Mouse (Mus musculus) MEL (cell line): ENCODE results near the gene Pemt. TPM values are rescaled to one million over a fixed set of nuclear protein-coding genes. Genes with fewer than 3 reads are reported as not detected.
A peak's percentile ranks its signal among the peaks of the same experiment; 100 is the strongest.

Source experiments
- DNase-seq: peaks from one replicate; pipeline ENCODE4 v3.0.0; 2011; ENCODE audit warnings: low read depth, low spot score
- H3K27ac ChIP-seq: 2 replicates; pipeline ENCODE4 v1.5.1; 2012; ENCODE audit warnings: low read depth, mild to moderate bottlenecking, control low read depth, low read length, moderate library complexity; ENCODE audit not compliant: control insufficient read depth
- H3K27me3 ChIP-seq, 2 experiments: fragments of 150-350 bp in 1 of 2; sonication (generic) in 1 of 2; 2 replicates each; pipeline ENCODE4 v1.6.1; 2012; ENCODE audit warnings: low read length in 2 of 2, mild to moderate bottlenecking in 2 of 2, improper control_type of control experiment in 1 of 2, moderate library complexity in 1 of 2; ENCODE audit not compliant: insufficient read depth in 2 of 2, control insufficient read depth in 1 of 2
- H3K36me3 ChIP-seq, 2 experiments: 2 replicates each; pipeline ENCODE4 v1.6.1; 2012 to 2014; ENCODE audit warnings: low read length in 2 of 2, improper control_type of control experiment in 1 of 2, inconsistent platforms in 1 of 2, mild to moderate bottlenecking in 1 of 2; ENCODE audit not compliant: insufficient read depth in 2 of 2, control insufficient read depth in 1 of 2
- H3K4me1 ChIP-seq, 2 experiments: fragments of 150-350 bp in 1 of 2; sonication (generic) in 1 of 2; 2 replicates each; pipeline ENCODE4 v1.6.1; 2012; ENCODE audit warnings: low read length in 2 of 2, improper control_type of control experiment in 1 of 2, mild to moderate bottlenecking in 1 of 2; ENCODE audit not compliant: insufficient read depth in 2 of 2, control insufficient read depth in 1 of 2
- H3K4me3 ChIP-seq, 2 experiments: fragments of 150-350 bp in 1 of 2; sonication (generic) in 1 of 2; 2 replicates each; pipeline ENCODE4 v1.5.1; 2012; ENCODE audit warnings: low read depth in 2 of 2, low read length in 2 of 2, mild to moderate bottlenecking in 2 of 2, moderate library complexity in 2 of 2, control low read depth in 1 of 2, improper control_type of control experiment in 1 of 2; ENCODE audit not compliant: control insufficient read depth in 1 of 2, insufficient read depth in 1 of 2
- H3K79me2 ChIP-seq: 2 replicates; pipeline ENCODE4 v1.6.1; 2012; ENCODE audit warnings: mild to moderate bottlenecking, low read length, moderate library complexity; ENCODE audit not compliant: control insufficient read depth, poor library complexity, insufficient read depth
- H3K9ac ChIP-seq: 2 replicates; pipeline ENCODE4 v1.6.1; 2012; ENCODE audit warnings: low read depth, mild to moderate bottlenecking, control low read depth, low read length, moderate library complexity; ENCODE audit not compliant: control insufficient read depth, poor library complexity, severe bottlenecking
- H3K9me3 ChIP-seq: fragments of 150-350 bp; sonication (generic); replicated peaks from 2 replicates; pipeline ENCODE4 v1.6.1; 2012; ENCODE audit warnings: mild to moderate bottlenecking, low read length, improper control_type of control experiment, moderate library complexity; ENCODE audit not compliant: insufficient read depth
- CTCF ChIP-seq, 3 experiments: IDR thresholded peaks in 2 of 3; conservative IDR thresholded peaks in 1 of 3; 2 replicates each; pipeline ENCODE4 v1.5.1; 2011 to 2012; ENCODE audit warnings: low read length in 3 of 3, low read depth in 2 of 3, mild to moderate bottlenecking in 2 of 3, improper control_type of control experiment in 1 of 3, inconsistent platforms in 1 of 3, mixed read lengths in 1 of 3, moderate library complexity in 1 of 3; ENCODE audit not compliant: control insufficient read depth in 1 of 3, insufficient read depth in 1 of 3, poor library complexity in 1 of 3, severe bottlenecking in 1 of 3
- E2F4 ChIP-seq: IDR thresholded peaks from 2 replicates; pipeline ENCODE4 v1.6.1; 2011; ENCODE audit warnings: low read depth, low read length, improper control_type of control experiment, borderline replicate concordance
- EP300 ChIP-seq, 2 experiments: IDR thresholded peaks; 2 replicates each; pipeline ENCODE4 v1.6.1; 2011; ENCODE audit warnings: improper control_type of control experiment in 2 of 2, low read length in 2 of 2, low read depth in 1 of 2, mild to moderate bottlenecking in 1 of 2
- GABPA ChIP-seq: IDR thresholded peaks from 2 replicates; pipeline ENCODE4 v1.6.1; 2012; ENCODE audit warnings: low read depth, mild to moderate bottlenecking, inconsistent platforms, low read length, improper control_type of control experiment, moderate library complexity
- JUND ChIP-seq: IDR thresholded peaks from 2 replicates; pipeline ENCODE4 v1.6.1; 2011; ENCODE audit warnings: low read depth, mild to moderate bottlenecking, improper control_type of control experiment, low read length
- KAT2A ChIP-seq: conservative IDR thresholded peaks from 2 replicates; pipeline ENCODE4 v1.6.1; 2012; ENCODE audit warnings: low read depth, low read length, improper control_type of control experiment, inconsistent platforms
- MAX ChIP-seq: IDR thresholded peaks from 2 replicates; pipeline ENCODE4 v1.6.1; 2011; ENCODE audit warnings: low read length, improper control_type of control experiment
- MEF2A ChIP-seq: IDR thresholded peaks from 2 replicates; pipeline ENCODE4 v1.6.1; 2014; ENCODE audit warnings: low read depth, mild to moderate bottlenecking, inconsistent platforms, low read length, improper control_type of control experiment; ENCODE audit not compliant: poor library complexity, insufficient replicate concordance, severe bottlenecking; ENCODE audit errors: extremely low read depth
- MXI1 ChIP-seq: IDR thresholded peaks from 2 replicates; pipeline ENCODE4 v1.6.1; 2011; ENCODE audit warnings: mild to moderate bottlenecking, low read depth, low read length, improper control_type of control experiment
- NELFE ChIP-seq: IDR thresholded peaks from 2 replicates; pipeline ENCODE4 v1.6.1; 2011; ENCODE audit warnings: low read depth, low read length, improper control_type of control experiment
- NRF1 ChIP-seq: IDR thresholded peaks from 2 replicates; pipeline ENCODE4 v1.6.1; 2014; ENCODE audit warnings: low read depth, mild to moderate bottlenecking, inconsistent platforms, low read length, improper control_type of control experiment, moderate library complexity; ENCODE audit not compliant: poor library complexity, insufficient read depth, severe bottlenecking
- POLR2A ChIP-seq, 2 experiments: IDR thresholded peaks; 2 replicates each; pipeline ENCODE4 v1.6.1; 2011 to 2012; ENCODE audit warnings: low read length in 2 of 2, mild to moderate bottlenecking in 2 of 2, control low read depth in 1 of 2, improper control_type of control experiment in 1 of 2, low read depth in 1 of 2, moderate library complexity in 1 of 2; ENCODE audit not compliant: control insufficient read depth in 1 of 2, insufficient read depth in 1 of 2, poor library complexity in 1 of 2
- POLR2AphosphoS2 ChIP-seq: IDR thresholded peaks from 2 replicates; pipeline ENCODE4 v1.6.1; 2011; ENCODE audit warnings: low read length, improper control_type of control experiment
- POLR2AphosphoS5 ChIP-seq: IDR thresholded peaks from 2 replicates; pipeline ENCODE4 v1.6.1; 2012; ENCODE audit warnings: low read depth, borderline replicate concordance, mild to moderate bottlenecking, inconsistent platforms, low read length, moderate library complexity, mixed read lengths
- SMC3 ChIP-seq: IDR thresholded peaks from 2 replicates; pipeline ENCODE4 v1.6.1; 2011; ENCODE audit warnings: low read depth, low read length, improper control_type of control experiment
- polyA plus RNA-seq, 2 experiments: library from polyadenylated mRNA; stranded (reverse) in 1 of 2; unstranded in 1 of 2; fragments of >175 nt in 1 of 2; fragments of >200 nt in 1 of 2; gene quantifications; 2 replicates each; pipeline versions ENCODE4 v1.2.1 to v1.2.4; 2012; ENCODE audit warnings: low replicate concordance in 2 of 2, low read depth in 1 of 2; ENCODE audit not compliant: insufficient read length in 2 of 2, insufficient read depth in 1 of 2, missing spikeins in 1 of 2
- total RNA-seq: library from RNA; depleted of rRNA; stranded (reverse); fragments of 300-350 nt; gene quantifications from 2 replicates; pipeline ENCODE4 v1.2.3, GENCODE M21; 2012

Gene Pemt
- total and polyA plus RNA-seq, 3 experiments: 26.1 to 27.9 TPM; not detected in 1

DNA sequence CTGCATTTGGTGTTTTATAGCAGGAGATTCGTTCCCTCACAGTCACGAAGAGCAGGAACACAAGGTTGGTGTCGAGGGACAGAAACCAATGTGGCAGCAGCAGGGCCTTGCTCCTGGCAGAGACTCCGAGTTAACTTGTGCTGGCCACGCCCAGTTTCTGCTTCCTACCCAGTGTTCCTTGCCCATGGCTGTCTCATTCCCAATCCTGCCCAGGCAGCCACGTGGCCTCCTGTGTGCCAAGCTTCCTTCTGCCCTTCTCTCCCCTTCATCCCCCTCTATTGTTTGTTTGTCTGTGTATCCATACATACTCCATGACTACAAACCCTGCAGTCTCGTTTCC lies 45.1 kb upstream of the Pemt start:
- H3K4me3 ChIP-seq: no peak overlapping the region
- no peaks in the 10 kb centered on the region for H3K79me2 ChIP-seq
- H3K36me3 ChIP-seq: peaks cover 0 to 7% of the 10 kb centered on the region in 2 experiments; a peak in 2 of 4 replicates
- peaks cover 5 to 30% of the 10 kb centered on the region in 2 experiments for H3K4me1 ChIP-seq
- no peak for DNase-seq
- H3K9ac ChIP-seq: no peak overlapping the region
- no peak for TF ChIP-seq NELFE
- TF ChIP-seq JUND: no peak
- no peak for TF ChIP-seq POLR2AphosphoS2
- no peak for TF ChIP-seq KAT2A
- no peak for TF ChIP-seq E2F4
- TF ChIP-seq POLR2AphosphoS5: no peak
- no peak for TF ChIP-seq NRF1
- no peak for TF ChIP-seq SMC3
- no peak for TF ChIP-seq MXI1
- TF ChIP-seq MAX: no peak
- no peak for TF ChIP-seq GABPA
- no peaks in the 10 kb centered on the region for H3K9me3 ChIP-seq
- H3K27ac ChIP-seq: no peak overlapping the region
- no peaks in the 10 kb centered on the region for H3K27me3 ChIP-seq

DNA sequence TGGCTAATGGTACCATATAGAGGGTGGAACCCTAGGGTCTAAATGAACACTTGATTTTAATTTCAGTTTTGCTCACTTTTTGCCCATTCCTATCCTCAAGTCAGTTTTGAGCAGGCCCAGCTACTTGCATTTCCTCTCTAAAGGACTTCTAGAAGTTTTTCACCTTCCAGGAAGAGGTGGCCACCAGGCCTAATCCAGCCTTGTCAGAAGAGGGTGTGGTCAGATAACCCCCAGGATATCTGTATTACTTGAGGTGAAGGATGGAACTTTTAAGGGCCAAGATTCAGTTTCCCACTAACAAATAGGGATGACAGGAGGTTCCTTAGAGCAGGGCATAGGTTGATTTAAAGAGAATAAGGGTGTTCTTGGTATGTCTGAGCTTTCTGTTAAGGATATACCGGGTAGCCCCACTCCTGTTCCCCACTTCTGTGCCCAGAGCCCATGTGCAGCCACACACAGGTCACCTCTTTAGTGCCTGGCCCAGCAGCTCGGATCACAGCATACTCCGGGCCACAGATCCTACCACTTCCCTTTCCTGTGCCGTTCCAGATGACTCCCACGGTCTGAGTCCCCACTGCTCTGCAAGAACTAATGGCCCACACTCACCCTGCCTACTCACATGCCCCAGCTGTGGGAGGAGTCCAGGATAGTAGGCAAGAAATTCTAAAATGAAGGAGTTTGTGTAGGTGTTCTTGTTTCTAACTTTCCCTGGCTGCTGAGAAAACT lies 44.6 kb upstream of the Pemt start:
- peak; percentile 58 for DNase-seq
- no peaks in the 10 kb centered on the region for H3K9me3 ChIP-seq
- H3K36me3 ChIP-seq: peaks cover 0 to 7% of the 10 kb centered on the region in 2 experiments; a peak in 2 of 4 replicates
- H3K27ac ChIP-seq: no peak overlapping the region
- peaks cover 5 to 30% of the 10 kb centered on the region in 2 experiments for H3K4me1 ChIP-seq
- H3K4me3 ChIP-seq: no peak overlapping the region
- H3K9ac ChIP-seq: no peak overlapping the region
- TF ChIP-seq EP300 (IDR thresholded peaks at IDR 0.05; ENCODE audit: low read depth in 1 of 2, low read length in 2 of 2): peak in 1 of 2 experiments; percentile 48; a peak in 3 of 4 replicates
- TF ChIP-seq POLR2A (IDR thresholded peaks at IDR 0.05; ENCODE audit: control insufficient read depth in 1 of 2, insufficient read depth in 1 of 2, low read depth in 1 of 2, low read length in 2 of 2, poor library complexity in 1 of 2): no peak
- H3K79me2 ChIP-seq: no peaks in the 10 kb centered on the region
- H3K27me3 ChIP-seq: no peaks in the 10 kb centered on the region

DNA sequence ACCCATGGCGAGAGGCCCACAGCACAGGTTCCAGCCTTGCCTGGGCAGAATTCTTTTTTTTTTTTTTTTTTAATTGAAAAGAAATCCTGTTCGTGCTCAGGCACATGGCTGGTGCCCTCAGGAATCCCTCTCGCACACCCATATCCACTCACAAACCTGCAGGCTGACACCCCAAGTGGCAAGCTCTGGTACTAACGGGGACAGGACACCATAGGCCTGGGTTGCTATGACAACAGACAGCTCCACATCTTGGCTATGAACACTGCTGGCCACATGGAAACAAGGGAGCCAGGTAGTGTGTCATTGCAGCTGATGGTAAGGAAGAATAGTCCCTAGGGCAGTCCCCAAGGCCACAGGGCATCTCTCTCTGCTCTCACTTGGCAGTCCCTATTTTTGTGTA lies 42.7 kb upstream of the Pemt start:
- no peaks in the 10 kb centered on the region for H3K79me2 ChIP-seq
- peak; percentile 70 for DNase-seq
- peaks cover 5 to 30% of the 10 kb centered on the region in 2 experiments for H3K4me1 ChIP-seq

More for the DNA sequence above, 42.7 kb upstream of the Pemt start:
- TF ChIP-seq MEF2A (no peak), CTCF (IDR thresholded peaks at IDR 0.05 in 2 of 3, conservative IDR thresholded peaks at IDR 0.05 in 1 of 3; ENCODE audit: control insufficient read depth in 1 of 3, insufficient read depth in 1 of 3, low read depth in 2 of 3, low read length in 3 of 3, poor library complexity in 1 of 3, severe bottlenecking in 1 of 3) (peak; percentile 10 to 25 (median 17); a peak in 2 of 6 replicates)
- TF ChIP-seq, all 39 proteins: peak for 1
- Histone ChIP-seq H3K4me3 (no peak overlapping the region), H3K36me3 (peaks cover 0 to 7% of the 10 kb centered on the region in 2 experiments; a peak in 2 of 4 replicates), H3K9me3 (no peaks in the 10 kb centered on the region), H3K27ac (no peak overlapping the region), H3K27me3 (no peaks in the 10 kb centered on the region), H3K9ac (no peak overlapping the region)
